Mouse (Mus musculus) MEL-GATA-1-ER (cell line): ENCODE measurements around the gene Il5.

Experiments
- DNase-seq: peaks from one replicate; pipeline ENCODE4 v3.0.0-alpha.2; 2012; ENCODE audit warnings: low read depth; ENCODE audit errors: extremely low read depth

Gene Il5

DNA sequence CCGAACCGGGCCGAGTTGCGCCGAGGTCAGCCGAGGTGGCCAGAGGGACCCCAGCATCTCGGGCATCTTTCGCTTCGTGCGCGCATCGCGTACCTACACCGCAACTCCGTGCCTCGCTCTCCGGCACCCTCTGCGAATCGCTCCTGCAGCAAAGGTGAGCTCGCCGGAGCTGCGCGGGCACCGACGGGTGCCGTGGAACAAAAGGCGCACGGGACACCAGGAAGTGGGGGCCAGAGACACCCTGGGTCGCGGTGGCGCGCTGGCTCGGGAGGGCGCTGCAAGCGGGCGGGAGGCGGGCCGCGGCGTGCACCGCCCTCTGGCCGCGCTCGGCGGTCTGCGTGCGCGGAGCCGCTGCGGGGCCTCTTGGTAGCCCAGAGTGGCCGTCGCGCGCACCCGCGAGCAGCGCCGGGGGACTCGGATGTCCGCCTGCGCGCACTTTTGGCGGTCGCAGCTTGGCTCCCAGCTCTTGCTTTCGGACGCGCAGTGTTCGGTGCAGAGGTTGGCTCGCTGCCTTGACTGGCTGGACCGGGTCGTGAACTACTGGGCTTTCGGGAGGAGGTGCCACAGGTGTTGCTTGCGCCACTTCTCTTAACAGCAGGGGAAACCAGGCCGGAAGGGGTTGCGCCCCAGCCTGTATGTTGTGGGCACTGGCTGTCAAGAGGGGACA lies 49.7 kb downstream of the Il5 start:
- DNase-seq, result peak; percentile 15

DNA sequence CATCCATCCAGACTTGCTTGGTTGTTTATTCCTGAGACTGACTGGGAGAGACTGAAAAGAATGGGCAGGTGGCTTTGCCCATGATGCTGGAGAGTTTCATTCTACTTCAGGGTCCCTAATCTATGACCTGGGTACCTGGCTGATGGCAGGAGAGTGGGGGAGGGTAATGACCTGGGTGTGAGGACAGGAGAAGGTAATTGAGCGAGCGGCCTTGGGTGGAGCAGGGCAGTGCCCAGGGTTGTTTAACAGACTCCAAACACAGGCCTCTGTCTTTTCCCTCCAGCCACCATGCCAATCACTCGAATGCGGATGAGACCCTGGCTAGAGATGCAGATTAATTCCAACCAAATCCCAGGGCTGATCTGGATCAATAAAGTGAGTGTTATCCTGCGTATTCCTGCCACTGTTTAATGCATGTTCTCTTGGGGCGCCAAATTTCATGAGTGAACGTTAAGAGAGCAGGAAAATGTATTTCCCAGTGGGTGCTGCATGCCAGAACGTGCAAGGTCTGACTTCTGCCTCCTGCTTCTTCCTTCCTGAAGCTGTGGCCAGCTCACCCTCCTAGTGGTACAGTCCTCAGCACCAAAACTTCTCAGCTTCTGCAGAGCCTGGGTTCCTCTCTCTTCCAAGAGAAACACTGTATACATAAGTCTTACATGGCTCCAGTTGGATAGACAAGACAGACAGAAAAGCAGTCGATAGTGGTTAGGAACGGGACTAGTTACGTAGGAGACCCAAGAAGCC lies 50.6 kb downstream of the Il5 start:
- no peak for DNase-seq

DNA sequence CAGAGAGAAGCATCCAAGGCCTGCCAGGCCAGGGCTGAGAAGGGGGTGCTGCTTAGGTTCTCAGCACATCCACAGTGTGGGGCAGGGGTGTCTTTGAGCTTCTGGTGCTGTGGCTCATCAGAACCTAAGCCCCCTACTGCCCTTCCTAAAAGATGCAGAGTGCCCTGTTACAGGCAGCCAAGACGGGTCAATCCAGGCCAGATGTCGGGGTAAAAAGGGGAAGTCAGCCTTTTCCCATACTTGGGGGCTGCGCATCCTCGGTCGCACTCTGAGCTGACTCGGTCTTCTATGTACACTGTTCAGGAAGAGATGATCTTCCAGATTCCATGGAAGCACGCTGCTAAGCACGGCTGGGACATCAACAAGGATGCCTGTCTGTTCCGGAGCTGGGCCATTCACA lies 51.9 kb downstream of the Il5 start:
- DNase-seq, result no peak

DNA sequence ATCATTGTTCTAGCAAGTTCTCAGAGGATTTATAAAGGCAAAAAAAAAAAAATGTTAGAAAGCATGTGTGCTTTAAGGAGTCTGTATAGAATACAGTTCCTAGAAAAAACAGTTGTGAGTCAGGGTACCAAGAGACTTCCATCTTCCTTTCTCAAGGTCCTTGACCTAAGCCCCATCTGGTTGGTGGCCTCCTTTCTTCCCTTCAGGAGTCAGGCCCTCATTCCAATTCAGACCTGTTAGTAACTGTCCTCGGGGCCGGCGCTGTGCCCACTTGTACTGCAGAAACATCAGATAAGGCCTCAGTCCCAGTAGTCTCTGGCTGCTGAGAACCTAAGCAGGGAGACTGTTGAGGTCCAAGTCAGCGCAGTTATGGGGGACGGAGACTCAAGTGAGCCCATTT lies 52.5 kb downstream of the Il5 start, which contains the start of gene Gm17334:
TSS of gene Gm17334 (minus strand) at position 101 of the 400 bp plus-strand sequence.
- DNase-seq, result no peak

DNA sequence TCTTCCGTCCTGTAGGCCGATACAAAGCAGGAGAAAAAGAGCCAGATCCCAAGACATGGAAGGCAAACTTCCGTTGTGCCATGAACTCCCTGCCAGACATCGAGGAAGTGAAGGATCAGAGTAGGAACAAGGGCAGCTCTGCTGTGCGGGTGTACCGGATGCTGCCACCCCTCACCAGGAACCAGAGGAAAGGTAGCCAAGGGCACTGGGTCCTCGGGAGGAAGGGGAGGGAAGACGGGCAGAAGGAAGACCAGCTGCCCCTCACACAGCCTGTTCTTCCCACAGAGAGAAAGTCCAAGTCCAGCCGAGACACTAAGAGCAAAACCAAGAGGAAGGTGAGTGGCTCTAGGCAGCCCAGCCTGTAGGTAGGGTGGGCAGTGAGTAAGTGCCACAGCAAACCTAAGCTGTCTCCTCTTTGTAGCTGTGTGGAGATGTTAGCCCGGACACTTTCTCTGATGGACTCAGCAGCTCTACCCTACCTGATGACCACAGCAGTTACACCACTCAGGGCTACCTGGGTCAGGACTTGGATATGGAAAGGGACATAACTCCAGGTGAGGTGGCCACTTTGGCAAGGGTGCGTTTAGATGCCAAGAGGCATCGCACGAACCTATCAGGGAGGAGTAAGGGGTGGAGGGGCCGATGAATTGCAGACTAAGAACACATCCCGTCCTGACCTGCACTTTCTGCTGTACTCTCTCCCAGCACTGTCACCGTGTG lies 53.2 kb downstream of the Il5 start:
- DNase-seq, result no peak
